Mouse (Mus musculus) liver, embryonic 16.5 days (tissue): ENCODE data around the gene Lrrc8d. TPM values are rescaled to one million over a fixed set of nuclear protein-coding genes. Genes with fewer than 3 reads are reported as not detected.

ENCODE experiments used
- ATAC-seq: fragments of 200-750 bp; cut with Nextera tagmentation; 2 replicates; pipeline ENCODE4 v1.8.0; 2017; ENCODE audit warnings: low read depth, mild to moderate bottlenecking, moderate number of reproducible peaks, moderate library complexity
- H3K27ac ChIP-seq: fragments of 300-500 bp; sonication (generic); 2 replicates; pipeline ENCODE4 v1.5.1; 2014; ENCODE audit warnings: mild to moderate bottlenecking, low read length
- H3K27me3 ChIP-seq: fragments of 300-500 bp; sonication (generic); 2 replicates; pipeline ENCODE4 v1.6.1; 2014; ENCODE audit warnings: low read depth, low read length, mixed read lengths; ENCODE audit not compliant: control insufficient read depth, insufficient read depth
- H3K36me3 ChIP-seq: fragments of 300-500 bp; sonication (generic); 2 replicates; pipeline ENCODE4 v1.6.1; 2014; ENCODE audit warnings: mild to moderate bottlenecking; ENCODE audit not compliant: control insufficient read depth, insufficient read depth
- H3K4me1 ChIP-seq: fragments of 300-500 bp; sonication (generic); 2 replicates; pipeline ENCODE4 v1.6.1; 2014; ENCODE audit warnings: low read depth, low read length, mixed read lengths; ENCODE audit not compliant: control insufficient read depth
- H3K4me2 ChIP-seq: fragments of 300-500 bp; sonication (generic); 2 replicates; pipeline ENCODE4 v1.6.1; 2014; ENCODE audit warnings: low read depth, low read length, mixed read lengths
- H3K4me3 ChIP-seq: fragments of 300-500 bp; sonication (generic); 2 replicates; pipeline ENCODE4 v1.5.1; 2014; ENCODE audit warnings: low read depth, mild to moderate bottlenecking, low read length
- H3K9ac ChIP-seq: fragments of 300-500 bp; sonication (generic); 2 replicates; pipeline ENCODE4 v1.6.1; 2014; ENCODE audit warnings: low read depth, low read length
- H3K9me3 ChIP-seq: fragments of 300-500 bp; sonication (generic); replicated peaks from 2 replicates; pipeline ENCODE4 v1.6.1; 2016; ENCODE audit warnings: low read length; ENCODE audit not compliant: control insufficient read depth
- WGBS: fragments of 180-500 bp; shearing (Covaris S2); extraction: QIAGEN DNeasy Blood & Tissue Kit; methylation state at CpG from one replicate; pipeline ENCODE4 v1.1.7; 2014; ENCODE audit not compliant: insufficient replicate concordance; 5-methylcytosine and 5-hydroxymethylcytosine counted together
- polyA plus RNA-seq: library from polyadenylated mRNA; unstranded; fragments of >200 nt; fragmentation: Nextera tagmentation; extraction: Ambion mirVana; gene quantifications from 2 replicates; pipeline ENCODE4 v1.2.1, GENCODE M21; 2015

The Lrrc8d gene
- polyA plus RNA-seq, 1 experiment from 2014 or later: 8.0 TPM

GRCm38 (mm10) chr5:105742641-105743040, 42.9 kb downstream of the Lrrc8d start:
- Histone ChIP-seq H3K4me1 (peaks cover 22% of the 10 kb centered on the region), H3K4me2 (no peak overlapping the region), H3K27me3 (no peaks in the 10 kb centered on the region), H3K9me3 (no peaks in the 10 kb centered on the region), H3K4me3 (no peak overlapping the region), H3K9ac (no peak overlapping the region), H3K27ac (no peak overlapping the region), H3K36me3 (no peaks in the 10 kb centered on the region)
- 77% methylated on average over 5 of the region's 5 CpGs for WGBS
- ATAC-seq: peak; percentile 64

- Histone ChIP-seq H3K36me3 (no peaks in the 10 kb centered on the region), H3K9me3 (no peaks in the 10 kb centered on the region), H3K27ac (no peak overlapping the region; the same call in 1 of the 2 replicates), H3K4me2 (no peak overlapping the region), H3K27me3 (no peaks in the 10 kb centered on the region), H3K9ac (no peak overlapping the region), H3K4me3 (no peak overlapping the region), H3K4me1 (peaks cover 14% of the 10 kb centered on the region)
- WGBS: 32% methylated on average over 11 of the region's 11 CpGs
- no peak for ATAC-seq
Measured at GRCm38 (mm10) chr5:105745324-105745723, 45.6 kb downstream of the Lrrc8d start.

- Histone ChIP-seq H3K4me3 (no peak overlapping the region), H3K9ac (no peak overlapping the region), H3K27ac (no peak overlapping the region), H3K36me3 (no peaks in the 10 kb centered on the region), H3K9me3 (no peaks in the 10 kb centered on the region), H3K27me3 (no peaks in the 10 kb centered on the region), H3K4me1 (peaks cover 14% of the 10 kb centered on the region), H3K4me2 (no peak overlapping the region)
- WGBS: 63% methylated on average over 5 of the region's 5 CpGs
- ATAC-seq: no peak
Measured at GRCm38 (mm10) chr5:105745927-105746454, 46.2 kb downstream of the Lrrc8d start.

DNA sequence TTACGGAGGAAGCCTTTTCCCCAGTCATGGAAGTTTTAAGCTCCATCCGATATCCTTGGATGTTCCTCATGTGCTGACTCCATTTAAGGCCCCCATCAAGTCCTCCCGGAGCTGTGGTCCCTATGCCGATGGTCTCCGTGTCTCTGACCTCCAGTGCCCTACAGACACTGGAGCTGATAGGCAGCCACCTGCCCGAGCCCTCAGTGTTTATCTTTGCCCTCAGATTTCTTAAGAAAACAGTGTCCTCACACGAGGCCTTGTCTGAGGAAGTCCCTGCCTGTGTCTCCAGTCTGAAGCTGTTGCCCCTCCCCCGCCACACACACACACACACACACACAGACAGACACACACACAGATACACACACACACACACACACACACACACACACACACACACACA, 55.0 kb downstream of the Lrrc8d start:
- H3K9me3 ChIP-seq: no peaks in the 10 kb centered on the region
- no peak overlapping the region for H3K27ac ChIP-seq
- ATAC-seq: no peak
- H3K4me2 ChIP-seq: no peak overlapping the region
- no peaks in the 10 kb centered on the region for H3K27me3 ChIP-seq
- H3K4me1 ChIP-seq: peaks cover 4% of the 10 kb centered on the region
- 25% methylated on average over 8 of the region's 8 CpGs for WGBS
- no peak overlapping the region for H3K4me3 ChIP-seq
- H3K36me3 ChIP-seq: no peaks in the 10 kb centered on the region
- no peak overlapping the region for H3K9ac ChIP-seq

DNA sequence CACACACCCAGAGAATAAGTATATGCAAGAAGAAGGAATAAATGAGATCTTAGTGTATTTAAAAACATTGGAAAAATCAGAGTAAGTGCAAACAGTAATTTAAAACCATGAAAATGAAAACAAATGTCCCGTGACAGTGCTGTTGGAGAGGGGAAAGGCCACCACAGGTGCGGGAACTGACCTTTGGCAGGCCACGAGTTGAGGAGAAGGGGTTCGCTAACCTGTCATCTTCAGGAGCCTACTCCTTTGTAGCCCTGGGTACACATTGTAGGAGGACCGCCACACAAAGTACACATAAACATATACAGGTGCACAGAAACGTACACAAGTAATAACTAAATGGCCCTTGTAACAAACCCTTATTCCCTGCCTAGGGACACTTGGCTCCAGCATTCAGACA, 55.7 kb downstream of the Lrrc8d start:
- 64% methylated on average over 6 of the region's 6 CpGs for WGBS
- H3K4me1 ChIP-seq: peaks cover 4% of the 10 kb centered on the region
- peak overlapping the region; percentile 45 for H3K27ac ChIP-seq

DNA sequence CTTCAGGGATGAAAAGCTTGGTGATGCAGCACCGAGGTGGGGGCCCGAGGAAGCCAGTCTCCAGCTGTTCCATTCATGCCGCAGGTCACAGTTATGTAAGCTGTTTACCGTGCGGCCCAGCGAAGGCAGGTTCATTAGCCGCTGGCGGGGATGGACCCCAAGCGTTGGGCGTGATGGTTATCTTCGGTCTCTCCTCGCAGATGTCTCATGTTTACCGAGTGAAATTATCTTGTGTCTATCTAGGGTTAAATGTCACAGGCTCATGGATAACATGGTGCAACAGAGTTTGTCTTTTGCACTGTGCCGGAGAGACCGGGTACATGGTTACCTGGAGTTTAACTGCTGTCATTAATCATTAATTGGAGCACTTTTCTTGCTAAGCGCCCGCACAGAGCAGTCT, 58.2 kb downstream of the Lrrc8d start:
- Histone ChIP-seq H3K27ac (peak overlapping the region; percentile 67), H3K4me2 (no peak overlapping the region), H3K27me3 (no peaks in the 10 kb centered on the region), H3K9me3 (no peaks in the 10 kb centered on the region), H3K4me1 (peaks cover 4% of the 10 kb centered on the region), H3K4me3 (no peak overlapping the region), H3K36me3 (no peaks in the 10 kb centered on the region), H3K9ac (no peak overlapping the region)
- ATAC-seq: peak; percentile 78
- 62% methylated on average over 17 of the region's 17 CpGs for WGBS

More for the DNA sequence above, 55.7 kb downstream of the Lrrc8d start:
- ATAC-seq: no peak; the same call in 1 of the 2 replicates
- H3K4me2 ChIP-seq: no peak overlapping the region
- H3K27me3 ChIP-seq: no peaks in the 10 kb centered on the region
- H3K9me3 ChIP-seq: no peaks in the 10 kb centered on the region
- H3K36me3 ChIP-seq: no peaks in the 10 kb centered on the region
- no peak overlapping the region for H3K9ac ChIP-seq
- no peak overlapping the region for H3K4me3 ChIP-seq

GRCm38 (mm10) chr5:105758866-105759265, 59.1 kb downstream of the Lrrc8d start:
- WGBS: 67% methylated on average over 9 of the region's 9 CpGs
- Histone ChIP-seq H3K4me1 (peaks cover 4% of the 10 kb centered on the region), H3K4me2 (no peak overlapping the region), H3K9ac (no peak overlapping the region), H3K36me3 (no peaks in the 10 kb centered on the region), H3K4me3 (no peak overlapping the region), H3K9me3 (no peaks in the 10 kb centered on the region), H3K27me3 (no peaks in the 10 kb centered on the region), H3K27ac (no peak overlapping the region)
- ATAC-seq: no peak

DNA sequence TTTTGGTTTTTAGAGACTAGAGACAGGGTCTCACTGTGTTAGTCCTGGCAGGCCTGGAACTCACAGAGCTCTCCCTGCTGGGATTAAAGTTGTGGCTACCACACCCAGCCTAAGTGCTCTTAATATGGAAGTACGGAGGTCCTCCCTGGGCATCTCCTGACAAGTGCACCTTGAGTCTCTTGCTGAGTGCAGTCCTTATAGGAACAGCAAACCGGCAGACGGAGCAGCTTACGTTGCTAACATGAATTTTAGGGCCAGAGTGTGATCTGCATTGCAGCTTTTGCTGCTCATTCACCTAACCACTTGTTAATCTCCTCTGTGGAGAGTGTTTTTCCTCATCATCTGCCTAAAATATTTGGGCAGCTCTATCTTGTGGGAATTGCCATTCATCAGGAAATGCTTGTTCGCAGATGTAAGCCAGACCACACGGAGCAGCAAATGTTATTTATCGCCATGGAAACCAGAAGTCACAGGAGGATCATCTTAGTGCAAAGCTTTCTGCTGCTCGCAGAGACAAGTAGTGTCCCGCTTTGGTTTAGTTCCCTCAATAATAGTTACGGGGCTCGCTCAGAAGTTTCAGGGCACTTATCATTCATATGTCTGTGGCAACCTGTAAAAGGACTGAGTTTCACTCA, 62.2 kb downstream of the Lrrc8d start:
- ATAC-seq: no peak
- H3K4me2 ChIP-seq: no peak overlapping the region
- 61% methylated on average over 11 of the region's 11 CpGs for WGBS
- no peak overlapping the region for H3K27ac ChIP-seq
- no peaks in the 10 kb centered on the region for H3K9me3 ChIP-seq
- H3K4me1 ChIP-seq: no peaks in the 10 kb centered on the region
- H3K36me3 ChIP-seq: no peaks in the 10 kb centered on the region
- H3K4me3 ChIP-seq: no peak overlapping the region
- no peaks in the 10 kb centered on the region for H3K27me3 ChIP-seq
- H3K9ac ChIP-seq: no peak overlapping the region

GRCm38 (mm10) chr5:105764369-105764768, 64.6 kb downstream of the Lrrc8d start:
- H3K9me3 ChIP-seq: no peaks in the 10 kb centered on the region
- no peak overlapping the region for H3K4me2 ChIP-seq
- no peak for ATAC-seq
- H3K4me3 ChIP-seq: no peak overlapping the region
- 78% methylated on average over 10 of the region's 10 CpGs for whole genome bisulfite sequencing
- H3K36me3 ChIP-seq: no peaks in the 10 kb centered on the region
- no peaks in the 10 kb centered on the region for H3K4me1 ChIP-seq
- no peak overlapping the region for H3K27ac ChIP-seq
- H3K27me3 ChIP-seq: no peaks in the 10 kb centered on the region
- no peak overlapping the region for H3K9ac ChIP-seq
